Mouse (Mus musculus) embryonic facial prominence, embryonic 10.5 days (tissue): ENCODE results near the gene Atg4d. TPM values are rescaled to one million over a fixed set of nuclear protein-coding genes. Genes with fewer than 3 reads are reported as not detected.
"Not testable (repeated sequence)": the region's sequence is repeated elsewhere in the genome, so short reads cannot be mapped to it uniquely, and the experiment has no call there.

Experiments used
- DNase-seq: peaks from one replicate; pipeline ENCODE4 v3.0.0-alpha.2; 2017; ENCODE audit warnings: low spot score
- H3K27ac ChIP-seq: fragments of 300-500 bp; sonication (generic); replicated peaks from 2 replicates; pipeline ENCODE4 v1.5.1; 2016; ENCODE audit warnings: mild to moderate bottlenecking
- H3K27me3 ChIP-seq: fragments of 300-500 bp; sonication (generic); replicated peaks from 2 replicates; pipeline ENCODE4 v1.6.1; 2016; ENCODE audit warnings: low read depth, mild to moderate bottlenecking; ENCODE audit not compliant: poor library complexity, severe bottlenecking
- H3K36me3 ChIP-seq: fragments of 300-500 bp; sonication (generic); replicated peaks from 2 replicates; pipeline ENCODE4 v1.6.1; 2016; ENCODE audit warnings: mild to moderate bottlenecking, moderate library complexity
- H3K4me1 ChIP-seq: fragments of 300-500 bp; sonication (generic); 2 replicates; pipeline ENCODE4 v1.6.1; 2016
- H3K4me3 ChIP-seq: fragments of 300-500 bp; sonication (generic); 2 replicates; pipeline ENCODE4 v1.5.1; 2016; ENCODE audit warnings: mild to moderate bottlenecking, moderate library complexity
- H3K9me3 ChIP-seq: fragments of 300-500 bp; sonication (generic); 2 replicates; pipeline ENCODE4 v1.6.1; 2016; ENCODE audit warnings: mild to moderate bottlenecking
- WGBS: fragments of 180-500 bp; shearing (Covaris S2); methylation state at CpG from one replicate; pipeline ENCODE4 v1.1.7; 2016; 5-methylcytosine and 5-hydroxymethylcytosine counted together
- polyA plus RNA-seq: library from polyadenylated mRNA; unstranded; fragments of >200 nt; fragmentation: Nextera tagmentation; extraction: Ambion mirVana; gene quantifications from 2 replicates; pipeline ENCODE4 v1.2.1, GENCODE M21; 2016

Atg4d gene
- polyA plus RNA-seq, 1 experiment from 2014 or later, result 37.8 TPM

GRCm38 (mm10) chr9:21244428-21245112 is 20.5 kb upstream of the Atg4d start:
- Histone ChIP-seq H3K4me3 (peak overlapping the region; percentile 61), H3K4me1 (peaks cover 31% of the 10 kb centered on the region), H3K9me3 (peaks cover 4% of the 10 kb centered on the region), H3K27ac (peak overlapping the region; percentile 57), H3K27me3 (peaks cover 100% of the 10 kb centered on the region), H3K36me3 (no peaks in the 10 kb centered on the region)
- under 1% methylated on average over 72 of the region's 72 CpGs for WGBS
- peak; percentile 71 for DNase-seq

- Histone ChIP-seq H3K4me1 (peaks cover 31% of the 10 kb centered on the region), H3K27me3 (peaks cover 100% of the 10 kb centered on the region), H3K27ac (peak overlapping the region; percentile 57; the same call in 1 of the 2 replicates), H3K4me3 (peak overlapping the region; percentile 61), H3K9me3 (peaks cover 4% of the 10 kb centered on the region), H3K36me3 (no peaks in the 10 kb centered on the region)
- 2% methylated on average over 16 of the region's 16 CpGs for WGBS
- DNase-seq, result no peak
These were observed 20.0 kb upstream of the Atg4d start for GRCm38 (mm10) chr9:21245113-21245487.

- Histone ChIP-seq H3K9me3 (peaks cover 4% of the 10 kb centered on the region), H3K4me3 (no peak overlapping the region), H3K27ac (no peak overlapping the region), H3K27me3 (peaks cover 100% of the 10 kb centered on the region), H3K4me1 (peaks cover 35% of the 10 kb centered on the region), H3K36me3 (no peaks in the 10 kb centered on the region)
- no peak for DNase-seq
- WGBS, result 72% methylated on average over 1 of the region's 1 CpGs
These were observed 18.8 kb upstream of the Atg4d start for GRCm38 (mm10) chr9:21246342-21246741.

- DNase-seq, result peak; percentile 49
- WGBS, result under 1% methylated on average over 30 of the region's 30 CpGs
- Histone ChIP-seq H3K27me3 (peaks cover 99% of the 10 kb centered on the region), H3K27ac (no peak within 1 kb of the TSS), H3K9me3 (no peaks in the 10 kb centered on the region; the same call in 1 of the 2 replicates), H3K4me3 (peak within 1 kb of the TSS; percentile 43), H3K4me1 (peaks cover 37% of the 10 kb centered on the region), H3K36me3 (no peaks in the 10 kb centered on the region)
These were observed 16.8 kb upstream of the Atg4d start, which contains the start of gene S1pr5 for GRCm38 (mm10) chr9:21248326-21248725. TSS of gene S1pr5 (minus strand) at chr9:21248443.

GRCm38 (mm10) chr9:21249629-21250508 is 15.2 kb upstream of the Atg4d start:
- no peaks in the 10 kb centered on the region; the same call in 1 of the 2 replicates for H3K9me3 ChIP-seq
- H3K4me3 ChIP-seq, result no peak overlapping the region
- DNase-seq, result no peak
- H3K27me3 ChIP-seq, result peaks cover 84% of the 10 kb centered on the region
- H3K4me1 ChIP-seq, result peaks cover 25% of the 10 kb centered on the region
- 39% methylated on average over 17 of the region's 17 CpGs for WGBS
- H3K27ac ChIP-seq, result no peak overlapping the region
- H3K36me3 ChIP-seq, result no peaks in the 10 kb centered on the region

- 63% methylated on average over 2 of the region's 2 CpGs for WGBS
- peaks cover 78% of the 10 kb centered on the region for H3K27me3 ChIP-seq
- H3K4me1 ChIP-seq, result peaks cover 19% of the 10 kb centered on the region
- H3K9me3 ChIP-seq, result no peaks in the 10 kb centered on the region; the same call in 1 of the 2 replicates
- DNase-seq, result no peak
- no peak overlapping the region for H3K4me3 ChIP-seq
- H3K36me3 ChIP-seq, result no peaks in the 10 kb centered on the region
- no peak overlapping the region for H3K27ac ChIP-seq
These were observed 14.6 kb upstream of the Atg4d start for GRCm38 (mm10) chr9:21250509-21250908.

- no peaks in the 10 kb centered on the region; the same call in 1 of the 2 replicates for H3K9me3 ChIP-seq
- H3K27me3 ChIP-seq, result peaks cover 70% of the 10 kb centered on the region
- H3K36me3 ChIP-seq, result no peaks in the 10 kb centered on the region
- 66% methylated on average over 13 of the region's 13 CpGs for WGBS
- no peak overlapping the region for H3K27ac ChIP-seq
- H3K4me1 ChIP-seq, result peaks cover 19% of the 10 kb centered on the region
- H3K4me3 ChIP-seq, result 0 out of 2 replicates have a peak overlapping the region, but pooled peaks have one; percentile 4
- DNase-seq, result no peak
These were observed 13.9 kb upstream of the Atg4d start for GRCm38 (mm10) chr9:21251116-21251735.

GRCm38 (mm10) chr9:21254690-21255089 is 10.4 kb upstream of the Atg4d start:
- H3K4me3 ChIP-seq, result no peak overlapping the region
- no peak overlapping the region for H3K27ac ChIP-seq
- no peak for DNase-seq
- peaks cover 8% of the 10 kb centered on the region; the same call in 1 of the 2 replicates for H3K4me1 ChIP-seq
- peaks cover 36% of the 10 kb centered on the region for H3K27me3 ChIP-seq
- H3K9me3 ChIP-seq, result no peaks in the 10 kb centered on the region
- H3K36me3 ChIP-seq, result no peaks in the 10 kb centered on the region

- peaks cover 10% of the 10 kb centered on the region; the same call in 1 of the 2 replicates for H3K4me1 ChIP-seq
- DNase-seq, H3K4me3 ChIP-seq, H3K9me3 ChIP-seq, H3K36me3 ChIP-seq, H3K27ac ChIP-seq: not testable (repeated sequence)
- WGBS, result 78% methylated on average over 4 of the region's 4 CpGs
- H3K27me3 ChIP-seq, result peaks cover 19% of the 10 kb centered on the region
These were observed 8.7 kb upstream of the Atg4d start for GRCm38 (mm10) chr9:21256349-21256748.

- Histone ChIP-seq H3K36me3 (no peaks in the 10 kb centered on the region), H3K27me3 (no peaks in the 10 kb centered on the region; the same call in 1 of the 2 replicates), H3K4me3 (no peak overlapping the region), H3K4me1 (peaks cover 18% of the 10 kb centered on the region), H3K27ac (no peak overlapping the region), H3K9me3 (no peaks in the 10 kb centered on the region)
- WGBS, result 70% methylated on average over 6 of the region's 6 CpGs
- no peak for DNase-seq
These were observed 4.5 kb upstream of the Atg4d start for GRCm38 (mm10) chr9:21260491-21261040.

- no peaks in the 10 kb centered on the region for H3K27me3 ChIP-seq
- WGBS, result 66% methylated on average over 2 of the region's 2 CpGs
These were observed 3.3 kb upstream of the Atg4d start for GRCm38 (mm10) chr9:21261831-21262230.

More at GRCm38 (mm10) chr9:21261831-21262230, 3.3 kb upstream of the Atg4d start:
- Histone ChIP-seq H3K4me1 (peaks cover 30% of the 10 kb centered on the region), H3K9me3 (no peaks in the 10 kb centered on the region), H3K4me3 (no peak overlapping the region), H3K36me3 (peaks cover 4% of the 10 kb centered on the region), H3K27ac (no peak overlapping the region)
- no peak for DNase-seq
